Mouse (Mus musculus) heart, adult 2 months (tissue): ENCODE measurements around the gene Themis2. TPM values are rescaled to one million over a fixed set of nuclear protein-coding genes. Genes with fewer than 3 reads are reported as not detected.
A peak's percentile ranks its signal among the peaks of the same experiment; 100 is the strongest.
"Not testable (repeated sequence)": the region's sequence is repeated elsewhere in the genome, so short reads cannot be mapped to it uniquely, and the experiment has no call there.

Experiments used
- DNase-seq, 2 experiments: peaks; one replicate each; pipeline ENCODE4 v3.0.0; 2021
- H3K27ac ChIP-seq: fragments of 200-600 bp; 2 replicates; pipeline ENCODE4 v1.8.1; 2022
- H3K27me3 ChIP-seq: fragments of 200-500 bp; 2 replicates; pipeline ENCODE4 v1.6.1; 2012; ENCODE audit warnings: mild to moderate bottlenecking, low read length, inconsistent platforms, mixed read lengths; ENCODE audit not compliant: control insufficient read depth, insufficient read depth
- H3K36me3 ChIP-seq: fragments of 200-500 bp; 2 replicates; pipeline ENCODE4 v1.6.1; 2012; ENCODE audit warnings: low read length, inconsistent platforms; ENCODE audit not compliant: control insufficient read depth, insufficient read depth
- H3K4me1 ChIP-seq: fragments of 200-500 bp; 2 replicates; pipeline ENCODE4 v1.6.1; 2011; ENCODE audit warnings: low read length; ENCODE audit not compliant: control insufficient read depth, insufficient read depth
- H3K4me3 ChIP-seq: fragments of 200-600 bp; 2 replicates; pipeline ENCODE4 v1.8.1; 2022
- H3K79me2 ChIP-seq: fragments of 200-500 bp; replicated peaks from 2 replicates; pipeline ENCODE4 v1.6.1; 2012; ENCODE audit warnings: mild to moderate bottlenecking, inconsistent platforms, low read length, moderate library complexity, mixed read lengths; ENCODE audit not compliant: control insufficient read depth, insufficient read depth
- H3K9ac ChIP-seq: fragments of 200-500 bp; 2 replicates; pipeline ENCODE4 v1.6.1; 2012; ENCODE audit warnings: low read depth, mild to moderate bottlenecking, control low read depth, inconsistent platforms, low read length, mixed read lengths
- CTCF ChIP-seq: fragments of 200-600 bp; IDR thresholded peaks from 2 replicates; pipeline ENCODE4 v1.8.1; 2022; ENCODE audit warnings: antibody characterized with exemption, mild to moderate bottlenecking, moderate library complexity
- EP300 ChIP-seq: fragments of 200-500 bp; IDR thresholded peaks from 2 replicates; pipeline ENCODE4 v1.6.1; 2011; ENCODE audit warnings: low read depth, low read length, control low read depth; ENCODE audit not compliant: insufficient read depth
- POLR2A ChIP-seq: fragments of 200-500 bp; IDR thresholded peaks from 2 replicates; pipeline ENCODE4 v1.6.1; 2011; ENCODE audit warnings: mild to moderate bottlenecking, low read depth, low read length, control low read depth; ENCODE audit not compliant: insufficient read depth
- WGBS: fragments of 180-500 bp; shearing (Covaris S2); methylation state at CpG from one replicate; pipeline ENCODE4 v1.1.7; 2018; 5-methylcytosine and 5-hydroxymethylcytosine counted together
- intact Hi-C: fragments of 180-260 bp; cut with DNase I; formaldehyde crosslinking; loops from one replicate; pipeline ENCODE4 v1.15.1; 2025
- polyA plus RNA-seq: library from polyadenylated mRNA; depleted of rRNA; stranded (reverse); fragments of >200 nt; gene quantifications from 2 replicates; pipeline ENCODE4 v1.2.3, GENCODE M21; 2012
- total RNA-seq, 2 experiments: library from RNA; stranded (reverse); gene quantifications; 2 replicates each; pipeline ENCODE4 v1.2.3; 2021

The Themis2 gene
- total and polyA plus RNA-seq, 3 experiments, result 1.7 to 4.5 (median 2.1) TPM

GRCm38 (mm10) chr4:132798028-132798427, 1.8 kb upstream of the Themis2 start:
- H3K4me3 ChIP-seq, result no peak overlapping the region
- H3K36me3 ChIP-seq, result no peaks in the 10 kb centered on the region
- H3K27me3 ChIP-seq, result no peaks in the 10 kb centered on the region
- intact Hi-C loops, result no loop called here
- TF ChIP-seq EP300 (no peak), POLR2A (no peak)
- H3K27ac ChIP-seq, result no peak overlapping the region; the same call in 1 of the 2 replicates
- H3K9ac ChIP-seq, result no peak overlapping the region
- 30% methylated on average over 4 of the region's 4 CpGs for WGBS
- DNase-seq, result no peak
- H3K4me1 ChIP-seq, result peaks cover 5% of the 10 kb centered on the region
- H3K79me2 ChIP-seq, result no peaks in the 10 kb centered on the region

- Histone ChIP-seq H3K79me2 (no peaks in the 10 kb centered on the region), H3K4me1 (peaks cover 2% of the 10 kb centered on the region), H3K9ac (no peak overlapping the region), H3K27me3 (no peaks in the 10 kb centered on the region), H3K27ac (no peak overlapping the region; the same call in 1 of the 2 replicates), H3K4me3 (no peak overlapping the region), H3K36me3 (no peaks in the 10 kb centered on the region)
- TF ChIP-seq CTCF (no peak), POLR2A (no peak), EP300 (no peak)
- intact Hi-C loops, result no loop called here
- no peak for DNase-seq
- WGBS, result 56% methylated on average over 1 of the region's 1 CpGs
Measured at GRCm38 (mm10) chr4:132797461-132797860, 1.3 kb upstream of the Themis2 start.

GRCm38 (mm10) chr4:132795171-132795570, 1.0 kb downstream of the Themis2 start:
- no peak for DNase-seq
- peak overlapping the region; percentile 34; the same call in 1 of the 2 replicates for H3K9ac ChIP-seq
- 67% methylated on average over 7 of the region's 7 CpGs for WGBS
- H3K36me3 ChIP-seq, result no peaks in the 10 kb centered on the region
- TF ChIP-seq EP300, result no peak
- no peak for TF ChIP-seq CTCF
- no peak for TF ChIP-seq POLR2A
- no peaks in the 10 kb centered on the region for H3K79me2 ChIP-seq
- H3K27me3 ChIP-seq, result no peaks in the 10 kb centered on the region
- no peak overlapping the region; the same call in 1 of the 2 replicates for H3K27ac ChIP-seq
- H3K4me3 ChIP-seq, result no peak overlapping the region
- intact Hi-C loops, result no loop called here
- H3K4me1 ChIP-seq, result peaks cover 2% of the 10 kb centered on the region

- intact Hi-C loops, result no loop called here
- H3K4me3 ChIP-seq, result no peak overlapping the region
- peak in 1 of 2 experiments; percentile 32 for DNase-seq
- no peaks in the 10 kb centered on the region for H3K79me2 ChIP-seq
- peaks cover 2% of the 10 kb centered on the region for H3K4me1 ChIP-seq
- WGBS, result 68% methylated on average over 8 of the region's 8 CpGs
- no peak overlapping the region for H3K9ac ChIP-seq
- no peak overlapping the region; the same call in 1 of the 2 replicates for H3K27ac ChIP-seq
- TF ChIP-seq CTCF (no peak), POLR2A (no peak), EP300 (no peak)
- no peaks in the 10 kb centered on the region for H3K36me3 ChIP-seq
- H3K27me3 ChIP-seq, result no peaks in the 10 kb centered on the region
Measured at GRCm38 (mm10) chr4:132794760-132795159, 1.4 kb downstream of the Themis2 start.

- Histone ChIP-seq H3K79me2 (no peaks in the 10 kb centered on the region), H3K4me3 (no peak overlapping the region), H3K36me3 (no peaks in the 10 kb centered on the region), H3K27me3 (no peaks in the 10 kb centered on the region), H3K9ac (no peak overlapping the region), H3K27ac (no peak overlapping the region; the same call in 1 of the 2 replicates), H3K4me1 (peaks cover 2% of the 10 kb centered on the region)
- intact Hi-C loops, result no loop called here
- TF ChIP-seq CTCF (no peak), EP300 (no peak), POLR2A (no peak)
- DNase-seq, result peak in 1 of 2 experiments; percentile 53
- WGBS, result 56% methylated on average over 9 of the region's 9 CpGs
Measured at GRCm38 (mm10) chr4:132794028-132794427, 2.2 kb downstream of the Themis2 start.

- H3K27ac ChIP-seq, H3K36me3 ChIP-seq, H3K4me3 ChIP-seq, H3K79me2 ChIP-seq, intact Hi-C loops, H3K4me1 ChIP-seq, H3K27me3 ChIP-seq, DNase-seq, H3K9ac ChIP-seq: not testable (repeated sequence)
- 82% methylated on average over 9 of the region's 9 CpGs for WGBS
Measured at GRCm38 (mm10) chr4:132793322-132794004, 2.7 kb downstream of the Themis2 start.
